ENCODE assay signal across 21 mouse cellular contexts in the genomic region with DNA sequence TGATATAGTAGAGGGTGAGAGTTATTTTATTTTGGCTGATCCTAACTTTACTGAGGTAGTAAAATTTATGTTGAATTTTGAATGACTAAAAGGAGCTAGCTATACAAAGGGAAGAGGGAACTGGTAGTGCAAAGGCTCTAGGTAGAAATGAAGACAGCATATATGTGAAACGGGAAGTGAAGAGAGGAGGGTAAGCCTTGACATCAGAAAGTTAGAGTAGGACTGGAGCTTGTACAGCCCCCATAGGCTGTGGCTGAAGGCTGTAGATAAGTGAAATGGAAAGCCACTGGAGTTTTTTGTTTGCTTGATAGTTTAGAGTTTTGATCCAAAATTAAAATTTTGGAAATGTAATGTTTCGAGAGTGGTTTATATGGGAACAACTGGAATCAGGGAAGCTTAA. TPM values are rescaled to one million over a fixed set of nuclear protein-coding genes. Genes with fewer than 3 reads are reported as not detected.
DNase-seq lines count a peak whose midpoint lies in the region; ATAC-seq and TF ChIP-seq lines count a peak whose summit lies in the region.
"Had no signal": no experiment of that assay in that cellular context is flagged by ENCODE, and none has a peak within 500 bp of the region (broad histone marks: within the 10 kb centered on the region; RNA-seq: fewer than 3 reads in every experiment).

No protein-coding gene starts in this region.

- no peaks in the 10 kb centered on the region for H3K27me3 ChIP-seq in myocyte (ENCODE audit: control insufficient read depth, insufficient read depth, insufficient read length)
- H3K27me3 ChIP-seq in kidney, embryonic 16.5 days (ENCODE audit: insufficient read depth, low read length): no peaks in the 10 kb centered on the region
- H3K27me3 ChIP-seq: embryonic facial prominence, embryonic 12.5 days; forebrain, embryonic 13.5 days; forebrain, embryonic 15.5 days had no signal

- H3K9ac ChIP-seq in kidney, embryonic 16.5 days (replicated peaks; ENCODE audit: low read length): no peak overlapping the region
- H3K9ac ChIP-seq: embryonic facial prominence, embryonic 12.5 days; forebrain, embryonic 13.5 days; forebrain, embryonic 15.5 days; forebrain, postnatal 0 days had no signal

- ATAC-seq in megakaryocyte, adult 5-6 weeks (ENCODE audit: poor library complexity, severe bottlenecking): peak; percentile 51; the same call in 1 of the 2 replicates
- ATAC-seq in kidney, embryonic 16.5 days (ENCODE audit: low FRiP score, low TSS enrichment): no peak
- ATAC-seq: forebrain, embryonic 13.5 days; forebrain, embryonic 15.5 days; forebrain, postnatal 0 days had no signal

- no peaks in the 10 kb centered on the region for H3K9me3 ChIP-seq in kidney, embryonic 16.5 days (ENCODE audit: low read length)
- H3K9me3 ChIP-seq: embryonic facial prominence, embryonic 10.5 days; embryonic facial prominence, embryonic 12.5 days; forebrain, embryonic 13.5 days; forebrain, embryonic 15.5 days had no signal

- DNase-seq in A20 (ENCODE audit: low read depth, low spot score) (peak; percentile 38), MEL-GATA-1-ER (ENCODE audit: extremely low read depth, low read depth) (peak; percentile 80)
- DNase-seq in layer of hippocampus, postnatal 36 days: no peak
- no peak for DNase-seq in cerebellum, adult 11 months
- no peak for DNase-seq in gastrocnemius, postnatal 36 days
- DNase-seq: adrenal gland, adult 2 months; adrenal gland, postnatal 10 days; adrenal gland, postnatal 25 days; cerebellum, adult 11-12 months; cerebellum, adult 9-10 months; cerebellum, postnatal 10 days; cerebellum, postnatal 25 days; forebrain, postnatal 0 days had no signal

- peaks cover 12% of the 10 kb centered on the region; the same call in 1 of the 2 replicates for H3K4me1 ChIP-seq in kidney, embryonic 16.5 days (ENCODE audit: insufficient read depth, low read length)
- H3K4me1 ChIP-seq: forebrain, embryonic 15.5 days had no signal

- H3K4me3 ChIP-seq in myocyte: no peak overlapping the region
- no peak overlapping the region for H3K4me3 ChIP-seq in kidney, embryonic 16.5 days (ENCODE audit: low read length)
- H3K4me3 ChIP-seq: embryonic facial prominence, embryonic 10.5 days; embryonic facial prominence, embryonic 12.5 days; forebrain, embryonic 13.5 days; forebrain, embryonic 15.5 days had no signal

- peak overlapping the region; percentile 87 for H3K4me2 ChIP-seq in myocyte (ENCODE audit: low read depth)
- no peak overlapping the region for H3K4me2 ChIP-seq in kidney, embryonic 16.5 days (replicated peaks; ENCODE audit: low read depth, low read length)
- H3K4me2 ChIP-seq: embryonic facial prominence, embryonic 12.5 days; forebrain, embryonic 13.5 days; forebrain, embryonic 15.5 days had no signal

- H3K36me3 ChIP-seq in myocyte (ENCODE audit: control insufficient read depth, insufficient read depth): no peaks in the 10 kb centered on the region
- no peaks in the 10 kb centered on the region for H3K36me3 ChIP-seq in kidney, embryonic 16.5 days (ENCODE audit: insufficient read depth, low read length)
- H3K36me3 ChIP-seq: forebrain, embryonic 15.5 days had no signal

- H3ac ChIP-seq in myocyte (ENCODE audit: control insufficient read depth, insufficient read length): no peak overlapping the region

- intact Hi-C loops in gastrocnemius, postnatal 36 days (cut with DNase I): no loop called here

- H3K27ac ChIP-seq in kidney, embryonic 16.5 days (ENCODE audit: low read length): no peak overlapping the region
- H3K27ac ChIP-seq: embryonic facial prominence, embryonic 10.5 days; embryonic facial prominence, embryonic 12.5 days; forebrain, embryonic 13.5 days; forebrain, embryonic 15.5 days had no signal

- H3K79me2 ChIP-seq in myocyte (ENCODE audit: control insufficient read depth, insufficient read depth): peaks cover 89% of the 10 kb centered on the region

- 89% methylated on average over 2 of the region's 2 CpGs for WGBS in kidney, embryonic 16.5 days

- no peak for TF ChIP-seq POLR2A in myocyte (IDR thresholded peaks at IDR 0.05; ENCODE audit: insufficient read length, low read depth)

TF ChIP-seq in myocyte, 11 proteins besides CTCF, POLR2A, EP300 and RAD21:
- TF ChIP-seq TCF3 (IDR thresholded peaks at IDR 0.05; ENCODE audit: insufficient read length, low read depth) (no peak), POLR2AphosphoS2 (IDR thresholded peaks at IDR 0.05; ENCODE audit: insufficient read length, low read depth) (no peak), CEBPB (IDR thresholded peaks at IDR 0.05; ENCODE audit: insufficient read depth, poor library complexity, severe bottlenecking) (no peak), SRF (IDR thresholded peaks at IDR 0.05; ENCODE audit: control insufficient read depth, insufficient read length, low read depth) (no peak), E2F4 (IDR thresholded peaks at IDR 0.05; ENCODE audit: insufficient read depth) (no peak), MYOG (IDR thresholded peaks at IDR 0.05; ENCODE audit: control insufficient read depth in 1 of 3, insufficient read depth in 1 of 3, insufficient read length in 2 of 3, low read depth in 2 of 3) (no peak), MAX (IDR thresholded peaks at IDR 0.05; ENCODE audit: low read depth) (no peak), MYOD1 (IDR thresholded peaks at IDR 0.05; ENCODE audit: control insufficient read depth in 1 of 3, insufficient read length in 2 of 3, low read depth in 2 of 3) (no peak), USF1 (IDR thresholded peaks at IDR 0.05; ENCODE audit: low read depth) (no peak), TCF12 (IDR thresholded peaks at IDR 0.05; ENCODE audit: insufficient read depth, poor library complexity, severe bottlenecking) (no peak), REST (IDR thresholded peaks at IDR 0.05; ENCODE audit: insufficient read depth, insufficient read length) (no peak)

RNA-seq across cellular contexts. Expression of a gene that starts 49.0 kb away (rescaled TPM):
- 3.4 and 6.7 TPM in 2 replicates for total RNA-seq in megakaryocyte, adult 5-6 weeks (2015)
- total RNA-seq in megakaryocyte, adult 5-6 weeks (2017): 3.5 and 4.8 TPM in 2 replicates
- 12.5 TPM for polyA plus RNA-seq in myocyte (2012; fragmentation: generic; extraction: Trizol)
- total RNA-seq in layer of hippocampus, postnatal 36 days (2021): 100 to 1,000 TPM in 1 of 2 experiments, 10 to 100 TPM in 1; 95.2 to 111 TPM
- polyA plus RNA-seq in kidney, embryonic 16.5 days (2015; fragmentation: Nextera tagmentation; extraction: Ambion mirVana): 131 and 152 TPM in 2 replicates
- 10 to 100 TPM; 12.6 to 13.1 TPM for total RNA-seq in gastrocnemius, postnatal 36 days (2021)

RNA-seq across cellular contexts. Expression of a gene that starts 56.5 kb away (rescaled TPM):
- 0.13 TPM in 1 of 2 replicates, not detected in the other for total RNA-seq in megakaryocyte, adult 5-6 weeks (2015)
- total RNA-seq in megakaryocyte, adult 5-6 weeks (2017): not detected in 2 replicates
- 0.46 TPM for polyA plus RNA-seq in myocyte (2012; fragmentation: generic; extraction: Trizol)
- under 1 TPM; 0.51 to 0.65 TPM for total RNA-seq in layer of hippocampus, postnatal 36 days (2021)
- polyA plus RNA-seq in kidney, embryonic 16.5 days (2015; fragmentation: Nextera tagmentation; extraction: Ambion mirVana): 0.35 and 0.46 TPM in 2 replicates
- under 1 TPM; 0.15 to 0.38 TPM for total RNA-seq in gastrocnemius, postnatal 36 days (2021)
- total RNA-seq: adrenal gland, adult 2 months had no signal
- polyA plus RNA-seq: forebrain, embryonic 11.5 days; forebrain, embryonic 13.5 days had no signal

Comparison
In these comparisons a context has a peak if more than half of its experiments do, and no peak if none do; other contexts are left out.
1. DNase-seq: peak in A20 (single experiment) and MEL-GATA-1-ER (single experiment); none in layer of hippocampus, postnatal 36 days (0 of 2), cerebellum, adult 11 months (single experiment) and gastrocnemius, postnatal 36 days (0 of 2).
2. RNA of a gene that starts 49.0 kb away (total RNA-seq): 95.2 to 111 TPM in layer of hippocampus, postnatal 36 days; 12.6 to 13.1 TPM in gastrocnemius, postnatal 36 days and 3.4 to 6.7 TPM in megakaryocyte, adult 5-6 weeks; every median in the first group is over 4 times any median in the second.